Mouse (Mus musculus): Measurements from ENCODE around the gene Atxn7l1. TPM values are rescaled to one million over a fixed set of nuclear protein-coding genes. Genes with fewer than 3 reads are reported as not detected.

The Atxn7l1 gene
- polyA plus RNA-seq, 1 experiment from 2014 or later: 16.6 TPM

DNA sequence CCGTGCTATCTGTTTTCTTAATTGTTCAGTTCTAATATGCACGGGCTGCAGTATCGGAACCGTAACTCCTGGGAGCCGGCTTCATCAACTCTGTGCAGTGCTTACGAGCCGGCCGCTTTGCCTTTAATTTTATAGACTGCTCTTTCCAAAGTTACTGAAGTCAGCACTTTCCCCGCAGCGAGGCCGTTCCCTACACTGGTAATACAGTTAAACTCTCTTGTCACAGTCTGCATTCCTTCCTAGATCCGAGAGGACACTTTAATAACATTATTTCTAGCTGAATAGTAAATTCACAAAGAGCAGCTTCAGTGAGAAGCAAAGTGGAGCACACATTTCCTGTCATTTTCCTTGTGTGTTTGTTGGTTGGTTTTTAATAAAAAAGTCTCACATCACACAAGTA lies 124.4 kb downstream of the Atxn7l1 start:
- Histone ChIP-seq H3K4me3 (no peak overlapping the region), H3K4me2 (replicated peaks) (no peak overlapping the region), H3K9ac (no peak overlapping the region), H3K36me3 (no peaks in the 10 kb centered on the region), H3K4me1 (no peaks in the 10 kb centered on the region), H3K27ac (no peak overlapping the region), H3K9me3 (no peaks in the 10 kb centered on the region), H3K27me3 (replicated peaks) (no peaks in the 10 kb centered on the region)
- ATAC-seq (ENCODE audit: low FRiP score, low read depth): no peak
- 73% methylated on average over 12 of the region's 12 CpGs for WGBS

DNA sequence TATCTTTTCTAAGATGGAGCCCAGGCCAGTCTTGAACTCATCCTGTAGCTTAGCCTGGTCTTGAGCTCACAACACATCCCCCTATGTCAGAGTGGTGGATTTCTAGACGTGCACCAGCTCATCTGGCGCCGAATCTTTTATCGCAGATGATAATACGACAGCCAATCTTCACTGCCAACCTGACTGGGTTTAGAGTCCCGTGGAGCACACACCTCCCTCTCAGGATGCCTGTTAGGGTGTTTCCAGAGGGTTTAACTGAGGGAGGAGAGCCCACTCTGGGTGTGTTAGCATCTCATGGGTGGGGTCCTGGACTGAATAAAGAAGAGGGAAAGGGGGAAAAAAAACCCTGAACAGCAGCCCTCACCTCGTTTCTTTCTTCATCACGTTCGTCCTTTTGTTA lies 124.9 kb downstream of the Atxn7l1 start:
- WGBS: 72% methylated on average over 9 of the region's 9 CpGs
- no peak overlapping the region for H3K9ac ChIP-seq
- no peaks in the 10 kb centered on the region for H3K27me3 ChIP-seq (replicated peaks)
- no peaks in the 10 kb centered on the region for H3K36me3 ChIP-seq
- H3K27ac ChIP-seq: no peak overlapping the region
- no peaks in the 10 kb centered on the region for H3K9me3 ChIP-seq
- H3K4me1 ChIP-seq: no peaks in the 10 kb centered on the region
- no peak overlapping the region for H3K4me3 ChIP-seq
- ATAC-seq (ENCODE audit: low FRiP score, low read depth): no peak
- no peak overlapping the region for H3K4me2 ChIP-seq (replicated peaks)

DNA sequence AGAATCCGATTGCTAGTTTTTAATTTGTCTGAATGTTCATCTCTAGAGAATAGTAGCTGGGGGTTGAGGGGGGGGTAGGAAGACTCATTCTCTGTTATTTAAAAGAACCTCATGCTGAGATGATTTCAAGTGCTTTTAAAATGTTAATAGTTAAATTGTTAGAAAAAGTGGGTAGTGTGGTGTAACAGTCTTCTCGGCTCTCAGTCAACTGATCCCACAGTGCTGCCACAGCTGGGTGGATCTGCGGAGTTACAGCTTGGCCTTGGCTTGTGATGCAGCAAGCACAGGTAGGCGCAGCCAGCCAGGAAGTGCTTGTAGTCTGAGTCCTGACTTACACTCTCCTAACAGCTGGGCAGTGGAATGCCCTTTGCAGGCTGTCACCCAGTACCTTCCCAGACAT lies 125.7 kb downstream of the Atxn7l1 start:
- H3K9ac ChIP-seq: no peak overlapping the region

DNA sequence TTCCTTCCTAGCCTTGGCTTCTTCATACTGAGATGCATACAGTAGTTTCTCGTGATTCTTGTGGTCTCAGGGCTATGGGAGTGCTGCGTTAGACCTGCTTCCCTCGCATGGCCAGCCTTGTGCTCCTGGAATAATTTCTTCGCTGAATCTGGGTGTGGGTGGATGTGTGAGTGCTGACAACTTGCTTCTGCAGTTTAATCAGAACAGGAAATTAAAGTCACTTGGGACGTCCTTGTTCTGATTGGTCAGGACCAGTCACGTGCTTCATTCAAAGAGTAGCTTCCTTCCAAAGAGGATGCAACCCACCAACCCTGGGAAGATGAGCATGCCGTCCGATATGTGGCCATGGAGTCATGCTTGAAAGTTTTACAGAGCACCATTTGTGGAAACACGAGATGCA lies 126.2 kb downstream of the Atxn7l1 start:
- Histone ChIP-seq H3K4me3 (no peak overlapping the region), H3K4me2 (replicated peaks) (no peak overlapping the region), H3K36me3 (no peaks in the 10 kb centered on the region), H3K4me1 (no peaks in the 10 kb centered on the region), H3K27me3 (replicated peaks) (no peaks in the 10 kb centered on the region), H3K27ac (no peak overlapping the region), H3K9me3 (no peaks in the 10 kb centered on the region), H3K9ac (no peak overlapping the region)
- ATAC-seq (ENCODE audit: low FRiP score, low read depth): no peak
- WGBS: 90% methylated on average over 9 of the region's 9 CpGs

More for the DNA sequence above, 125.7 kb downstream of the Atxn7l1 start:
- no peak overlapping the region for H3K27ac ChIP-seq
- H3K9me3 ChIP-seq: no peaks in the 10 kb centered on the region
- H3K4me2 ChIP-seq (replicated peaks): no peak overlapping the region
- ATAC-seq (ENCODE audit: low FRiP score, low read depth): no peak
- H3K36me3 ChIP-seq: no peaks in the 10 kb centered on the region
- H3K4me1 ChIP-seq: no peaks in the 10 kb centered on the region
- WGBS: 59% methylated on average over 4 of the region's 4 CpGs
- no peaks in the 10 kb centered on the region for H3K27me3 ChIP-seq (replicated peaks)
- H3K4me3 ChIP-seq: no peak overlapping the region

DNA sequence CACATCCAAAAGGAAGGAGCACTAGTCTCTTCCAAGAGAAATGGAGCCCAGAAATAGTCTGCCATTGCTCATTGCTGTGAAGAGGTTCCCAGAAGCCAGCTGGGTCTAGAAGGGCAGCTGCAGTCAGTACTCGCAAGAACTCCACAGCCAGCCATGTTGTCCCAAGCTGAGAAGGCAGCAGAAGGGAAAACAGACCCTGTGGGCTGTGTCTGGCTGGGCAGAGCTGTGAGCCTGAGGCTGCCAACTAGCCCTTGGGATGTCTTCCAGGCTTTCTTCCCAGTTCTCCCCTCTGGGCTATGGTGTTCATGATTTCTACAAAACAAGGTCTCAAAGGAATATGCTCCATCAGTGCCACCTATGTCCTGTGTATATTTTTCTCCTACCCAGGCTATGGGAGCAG lies 128.5 kb downstream of the Atxn7l1 start:
- H3K27ac ChIP-seq: no peak overlapping the region
- no peak overlapping the region for H3K4me2 ChIP-seq (replicated peaks)
- no peak overlapping the region for H3K4me3 ChIP-seq
- WGBS: 96% methylated on average over 1 of the region's 1 CpGs
- no peaks in the 10 kb centered on the region for H3K27me3 ChIP-seq (replicated peaks)
- H3K9me3 ChIP-seq: no peaks in the 10 kb centered on the region
- no peaks in the 10 kb centered on the region for H3K36me3 ChIP-seq
- no peak for ATAC-seq (ENCODE audit: low FRiP score, low read depth)
- H3K9ac ChIP-seq: no peak overlapping the region
- H3K4me1 ChIP-seq: no peaks in the 10 kb centered on the region

- no peak overlapping the region for H3K9ac ChIP-seq
- ATAC-seq (ENCODE audit: low FRiP score, low read depth): no peak
- H3K9me3 ChIP-seq: no peaks in the 10 kb centered on the region
- no peak overlapping the region for H3K27ac ChIP-seq
- H3K4me3 ChIP-seq: no peak overlapping the region
- no peaks in the 10 kb centered on the region for H3K36me3 ChIP-seq
- no peaks in the 10 kb centered on the region for H3K4me1 ChIP-seq
- H3K27me3 ChIP-seq (replicated peaks): no peaks in the 10 kb centered on the region
- 90% methylated on average over 7 of the region's 7 CpGs for WGBS
- H3K4me2 ChIP-seq (replicated peaks): no peak overlapping the region
These were observed 129.9 kb downstream of the Atxn7l1 start for GRCm38 (mm10) chr12:33277427-33277826.

DNA sequence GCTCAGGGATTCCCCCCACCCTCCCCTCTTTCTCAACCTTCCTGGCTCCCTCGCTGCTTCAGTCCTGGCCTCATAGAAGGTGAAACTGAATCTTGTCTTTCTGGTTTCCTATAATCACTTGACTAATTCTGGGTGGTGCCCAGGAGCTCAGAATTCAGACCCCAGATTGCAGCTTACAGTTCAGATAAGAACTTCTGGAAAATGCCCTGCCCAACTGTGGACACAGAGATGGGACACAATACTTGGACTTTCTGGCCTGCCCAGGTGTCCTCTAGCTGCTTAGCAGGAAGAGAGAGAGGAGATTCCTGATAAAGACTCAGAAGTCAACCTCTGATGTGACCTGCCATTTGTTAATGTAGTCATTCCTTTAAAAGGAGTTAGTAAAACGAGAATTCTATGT lies 131.7 kb downstream of the Atxn7l1 start:
- Histone ChIP-seq H3K9me3 (no peaks in the 10 kb centered on the region), H3K4me1 (no peaks in the 10 kb centered on the region), H3K36me3 (no peaks in the 10 kb centered on the region), H3K27me3 (replicated peaks) (no peaks in the 10 kb centered on the region), H3K4me3 (no peak overlapping the region), H3K27ac (no peak overlapping the region), H3K9ac (no peak overlapping the region), H3K4me2 (replicated peaks) (no peak overlapping the region)
- WGBS: 77% methylated on average over 2 of the region's 2 CpGs
- ATAC-seq (ENCODE audit: low FRiP score, low read depth): no peak

GRCm38 (mm10) chr12:33280805-33281204 lies 133.3 kb downstream of the Atxn7l1 start:
- H3K27ac ChIP-seq: no peak overlapping the region
- WGBS: 28% methylated on average over 2 of the region's 2 CpGs
- no peak overlapping the region for H3K4me3 ChIP-seq
- H3K36me3 ChIP-seq: no peaks in the 10 kb centered on the region
- H3K9me3 ChIP-seq: no peaks in the 10 kb centered on the region
- peaks cover under 1% of the 10 kb centered on the region for H3K4me1 ChIP-seq
- H3K4me2 ChIP-seq (replicated peaks): no peak overlapping the region
- ATAC-seq (ENCODE audit: low FRiP score, low read depth): no peak
- no peak overlapping the region for H3K9ac ChIP-seq
- no peaks in the 10 kb centered on the region for H3K27me3 ChIP-seq (replicated peaks)

GRCm38 (mm10) chr12:33284344-33284936 lies 136.9 kb downstream of the Atxn7l1 start:
- H3K4me2 ChIP-seq (replicated peaks): no peak overlapping the region
- ATAC-seq (ENCODE audit: low FRiP score, low read depth): no peak
- no peaks in the 10 kb centered on the region for H3K27me3 ChIP-seq (replicated peaks)
- 88% methylated on average over 8 of the region's 8 CpGs for WGBS
- peaks cover 10% of the 10 kb centered on the region for H3K4me1 ChIP-seq
- H3K9me3 ChIP-seq: no peaks in the 10 kb centered on the region
- H3K4me3 ChIP-seq: no peak overlapping the region
- no peak overlapping the region for H3K27ac ChIP-seq
- H3K9ac ChIP-seq: no peak overlapping the region
- H3K36me3 ChIP-seq: no peaks in the 10 kb centered on the region

- peaks cover 10% of the 10 kb centered on the region for H3K4me1 ChIP-seq
- 65% methylated on average over 4 of the region's 4 CpGs for WGBS
- no peak overlapping the region for H3K27ac ChIP-seq
- H3K4me3 ChIP-seq: no peak overlapping the region
- no peaks in the 10 kb centered on the region for H3K9me3 ChIP-seq
- no peak overlapping the region for H3K4me2 ChIP-seq (replicated peaks)
- no peak for ATAC-seq (ENCODE audit: low FRiP score, low read depth)
- no peaks in the 10 kb centered on the region for H3K27me3 ChIP-seq (replicated peaks)
- no peaks in the 10 kb centered on the region for H3K36me3 ChIP-seq
- no peak overlapping the region for H3K9ac ChIP-seq
These were observed 137.9 kb downstream of the Atxn7l1 start for GRCm38 (mm10) chr12:33285354-33285753.

DNA sequence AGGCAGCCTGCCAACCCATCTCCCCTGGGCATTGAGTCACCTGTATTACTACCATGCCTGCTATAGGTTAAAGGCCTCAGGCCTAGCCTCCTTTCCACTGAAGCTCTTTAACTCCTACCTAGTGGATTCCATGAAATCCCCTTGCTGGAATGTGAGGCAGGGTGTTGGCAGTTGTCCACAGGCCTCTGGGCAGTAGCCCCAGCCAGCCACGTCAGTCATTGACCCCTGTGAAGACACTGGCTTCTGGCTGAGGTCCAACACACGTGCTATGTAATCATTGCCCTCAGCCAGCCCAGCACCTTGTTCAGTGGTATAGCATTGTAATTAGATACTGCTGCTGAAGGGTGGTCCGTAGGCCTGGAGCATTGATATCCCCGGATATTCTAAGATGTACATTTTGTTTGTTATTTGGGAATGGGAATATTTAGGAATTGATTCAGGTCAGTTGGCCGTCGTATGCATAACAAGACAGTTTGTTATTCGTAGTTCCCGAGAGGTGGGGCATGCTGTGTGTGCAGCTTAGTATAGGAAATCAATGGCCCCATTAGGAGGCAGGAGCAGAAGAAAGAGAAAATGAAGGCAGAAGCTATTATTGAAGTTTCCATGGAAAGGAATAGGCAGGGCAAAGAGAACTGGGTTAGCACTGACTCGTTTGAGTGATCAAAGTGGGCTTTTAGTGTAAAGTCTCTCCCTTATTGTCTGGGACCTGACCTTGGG lies 138.6 kb downstream of the Atxn7l1 start:
- Histone ChIP-seq H3K27me3 (replicated peaks) (no peaks in the 10 kb centered on the region), H3K4me3 (no peak overlapping the region), H3K9me3 (no peaks in the 10 kb centered on the region), H3K27ac (no peak overlapping the region), H3K4me1 (peaks cover 10% of the 10 kb centered on the region), H3K4me2 (replicated peaks) (no peak overlapping the region), H3K36me3 (no peaks in the 10 kb centered on the region), H3K9ac (no peak overlapping the region)
- 50% methylated on average over 9 of the region's 9 CpGs for WGBS
- ATAC-seq (ENCODE audit: low FRiP score, low read depth): no peak

DNA sequence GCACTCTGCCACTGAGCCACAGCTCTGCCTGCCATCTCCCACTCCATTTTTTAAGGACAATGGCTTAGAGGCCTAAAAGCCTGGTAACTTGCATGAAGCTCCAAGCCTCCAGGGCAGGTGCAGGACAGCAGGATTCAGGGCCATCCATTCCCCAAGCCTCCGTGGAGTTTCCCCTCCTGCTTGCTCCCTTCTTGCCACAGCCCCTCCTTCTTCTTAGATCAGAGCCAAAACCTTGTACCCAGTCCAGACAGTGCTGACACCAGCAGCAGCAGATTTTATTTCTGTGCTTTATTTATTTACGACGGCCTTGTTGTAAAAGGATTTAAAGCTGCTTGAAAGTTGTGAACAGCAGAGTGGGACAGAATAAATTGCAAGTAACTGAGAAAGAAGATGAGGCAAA lies 140.2 kb downstream of the Atxn7l1 start:
- ATAC-seq (ENCODE audit: low FRiP score, low read depth): no peak
- Histone ChIP-seq H3K4me1 (peaks cover 10% of the 10 kb centered on the region), H3K27ac (no peak overlapping the region), H3K9ac (no peak overlapping the region), H3K9me3 (no peaks in the 10 kb centered on the region), H3K36me3 (no peaks in the 10 kb centered on the region), H3K4me3 (no peak overlapping the region), H3K4me2 (replicated peaks) (no peak overlapping the region), H3K27me3 (replicated peaks) (no peaks in the 10 kb centered on the region)
- 41% methylated on average over 3 of the region's 3 CpGs for WGBS

GRCm38 (mm10) chr12:33288746-33289145 lies 141.3 kb downstream of the Atxn7l1 start:
- WGBS: 54% methylated on average over 2 of the region's 2 CpGs

More at GRCm38 (mm10) chr12:33288746-33289145, 141.3 kb downstream of the Atxn7l1 start:
- Histone ChIP-seq H3K9ac (no peak overlapping the region), H3K27ac (no peak overlapping the region), H3K9me3 (no peaks in the 10 kb centered on the region), H3K4me2 (replicated peaks) (no peak overlapping the region), H3K36me3 (no peaks in the 10 kb centered on the region), H3K4me1 (peaks cover 10% of the 10 kb centered on the region), H3K4me3 (no peak overlapping the region), H3K27me3 (replicated peaks) (no peaks in the 10 kb centered on the region)
- ATAC-seq (ENCODE audit: low FRiP score, low read depth): no peak

Data from neural tube, embryonic 12.5 days (tissue).